Mouse (Mus musculus): ENCODE data around the gene Snrpb2. TPM values are rescaled to one million over a fixed set of nuclear protein-coding genes. Genes with fewer than 3 reads are reported as not detected.

The Snrpb2 gene
- polyA plus RNA-seq (2014; fragmentation: Illumina TruSeq; extraction: RNeasy Lipid Tissue Mini Kit (QIAGEN cat#74804); ENCODE audit: low read depth, low replicate concordance): 230 TPM

DNA sequence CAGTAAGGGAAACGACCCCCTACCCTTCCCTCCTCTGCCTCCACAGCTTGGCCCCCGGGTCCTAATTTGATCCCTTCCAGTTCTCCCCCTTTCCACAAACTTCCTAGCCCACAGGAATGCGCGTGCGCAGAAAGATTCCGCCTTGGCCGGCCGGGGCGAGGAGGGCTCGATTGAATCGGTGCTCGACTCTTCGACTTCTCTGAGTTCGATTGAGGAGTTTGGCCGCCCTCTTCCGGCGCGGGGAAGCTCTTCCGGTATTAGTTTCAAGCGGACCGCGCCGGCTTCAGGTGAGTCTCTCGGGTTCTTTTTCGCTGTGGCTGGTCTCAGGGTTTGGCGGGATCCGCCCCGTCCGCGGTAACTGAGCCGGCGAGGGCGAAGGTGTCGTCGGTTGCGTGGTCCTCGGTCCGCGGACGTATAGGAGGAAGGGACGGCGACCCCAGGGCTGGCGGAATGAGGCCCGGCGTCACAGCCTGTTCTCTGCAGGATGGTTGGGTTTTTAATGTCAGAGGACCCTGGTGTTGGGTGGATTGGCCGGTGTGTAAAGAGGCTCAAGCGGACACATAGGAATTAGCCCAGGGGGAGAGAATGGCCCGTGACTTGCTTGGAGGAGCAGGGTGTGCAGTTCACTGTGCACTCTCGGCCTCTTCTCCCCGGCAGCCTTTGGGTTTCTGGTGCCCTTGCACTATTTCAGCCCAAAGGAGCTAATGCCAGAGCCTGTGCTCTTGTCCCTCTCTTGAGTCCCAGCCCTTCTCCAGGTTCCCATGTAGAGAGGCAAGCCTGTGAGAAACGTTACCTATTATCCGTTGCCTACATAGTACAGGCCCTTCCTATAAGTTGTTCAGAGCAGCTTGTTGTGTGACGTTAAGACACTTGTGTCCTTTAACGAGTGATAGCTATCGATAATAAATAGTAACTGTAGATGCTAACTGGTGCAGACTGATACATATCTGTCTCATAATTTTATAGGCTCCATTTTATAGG, at the start of gene Snrpb2:
TSS of gene Snrpb2 (plus strand) at position 228 of the 981 bp plus-strand sequence.

DNA sequence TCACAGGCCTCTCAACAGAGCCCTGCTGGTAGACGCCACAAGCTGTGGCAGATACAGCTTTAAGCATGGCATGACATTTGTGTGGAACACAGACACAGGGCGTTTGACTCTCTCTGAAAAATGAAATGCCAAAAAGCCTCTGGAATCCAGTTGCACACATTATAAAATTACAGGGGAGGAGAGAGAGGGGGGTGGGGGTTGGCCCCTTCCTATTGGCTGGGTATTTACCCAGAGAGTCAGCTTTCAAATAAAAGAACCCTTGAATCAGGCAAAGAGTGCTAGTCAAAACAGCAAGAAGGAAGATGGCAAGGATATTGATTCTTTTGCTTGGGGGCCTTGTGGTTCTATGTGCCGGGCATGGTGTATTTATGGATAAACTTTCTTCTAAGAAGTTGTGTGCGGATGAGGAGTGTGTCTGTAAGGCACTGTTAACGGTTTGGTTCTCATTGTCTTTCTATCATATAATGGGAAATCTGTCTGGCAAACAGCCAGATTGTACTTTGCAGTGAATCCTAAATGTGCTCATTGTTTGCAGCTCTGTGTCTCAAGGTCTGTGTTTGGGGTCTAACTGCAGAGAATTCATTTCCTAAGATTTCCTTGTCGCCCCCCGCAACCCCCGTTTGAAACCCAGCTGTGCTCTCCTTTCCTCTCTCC, 15.5 kb downstream of the Snrpb2 start, which contains the start of gene Otor:
TSS of gene Otor (plus strand) at position 276 of the 654 bp plus-strand sequence.

Other genes with a start within 250 kb of the Snrpb2 start
- 51.1 TPM for gene Kif16b, start 161.5 kb upstream of the Snrpb2 start, polyA plus RNA-seq (2014; fragmentation: Illumina TruSeq; extraction: RNeasy Lipid Tissue Mini Kit (QIAGEN cat#74804); ENCODE audit: low read depth, low replicate concordance)
- not detected for gene Otor, start 15.4 kb downstream of the Snrpb2 start, polyA plus RNA-seq (2014; fragmentation: Illumina TruSeq; extraction: RNeasy Lipid Tissue Mini Kit (QIAGEN cat#74804); ENCODE audit: low read depth, low replicate concordance)

Measured in sigmoid colon, adult 10 weeks (tissue).